Mouse (Mus musculus): ENCODE results near the gene Izumo2.

DNA sequence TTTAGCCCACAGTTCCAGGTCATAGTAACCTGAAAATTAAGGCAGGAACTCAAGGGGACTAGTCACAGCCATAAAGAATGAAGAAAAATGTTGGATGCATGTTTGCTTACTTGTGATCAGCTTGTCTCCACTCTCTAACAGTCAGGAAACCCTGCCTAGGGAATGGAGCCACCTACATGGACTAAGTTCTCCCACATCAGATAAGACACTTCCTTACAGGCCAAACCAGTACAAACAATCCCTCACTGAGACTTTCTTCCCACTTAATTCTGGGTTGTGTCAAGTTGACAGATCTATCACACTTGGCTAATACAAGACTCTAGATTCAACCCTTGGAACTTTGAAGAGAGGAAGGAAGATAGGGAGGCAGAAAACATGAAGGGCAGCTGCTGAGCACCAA lies 51.8 kb downstream of the Izumo2 start:
- TF ChIP-seq CTCF (IDR thresholded peaks at IDR 0.05; ENCODE audit: extremely low read depth, insufficient read depth, insufficient read length, insufficient replicate concordance) (no peak), POLR2A (IDR thresholded peaks at IDR 0.05; ENCODE audit: low read depth, low read length) (no peak)

Measured in spleen, adult 2 months (tissue).